ENCODE assay signal across 14 mouse cellular contexts in genomic region chr1:178980185-178980584, GRCm38 (mm10).
"Had no signal": no experiment of that assay in that cellular context is flagged by ENCODE, and none has a peak within 500 bp of the region (broad histone marks: within the 10 kb centered on the region; RNA-seq: fewer than 3 reads in every experiment).

No protein-coding gene starts in this region.

- ATAC-seq: intestine, postnatal 0 days had no signal

- H3K36me3 ChIP-seq: limb, embryonic 13.5 days; midbrain, embryonic 12.5 days; neural tube, embryonic 12.5 days had no signal

- H3K4me3 ChIP-seq: limb, embryonic 13.5 days; megakaryocyte, embryonic 14.5 days; midbrain, embryonic 12.5 days; neural tube, embryonic 12.5 days had no signal

- H3K4me2 ChIP-seq: limb, embryonic 13.5 days; midbrain, embryonic 12.5 days; neural tube, embryonic 12.5 days had no signal

- DNase-seq: kidney, adult 8-10 months; kidney, postnatal 36 days; lung, adult 18-20 months; lung, postnatal 14 days; thymus, adult 18-20 months; thymus, postnatal 25 days had no signal

- H3K27me3 ChIP-seq: megakaryocyte, embryonic 14.5 days; midbrain, embryonic 12.5 days; neural tube, embryonic 12.5 days had no signal

- H3K4me1 ChIP-seq: megakaryocyte, embryonic 14.5 days; neural tube, embryonic 12.5 days had no signal

- H3K9ac ChIP-seq: limb, embryonic 13.5 days; liver, embryonic 14.5 days; midbrain, embryonic 12.5 days; neural tube, embryonic 12.5 days had no signal

- H3K27ac ChIP-seq: kidney, postnatal 0 days; limb, embryonic 13.5 days; liver, embryonic 14.5 days; macrophage; midbrain, embryonic 12.5 days; neural tube, embryonic 12.5 days had no signal

- H3K9me3 ChIP-seq: limb, embryonic 13.5 days; midbrain, embryonic 12.5 days; neural tube, embryonic 12.5 days had no signal
